Mouse (Mus musculus) left cerebral cortex, postnatal 25 days (tissue): ENCODE measurements at regions not wholly inside any gene's neighbourhood (a gene's known extent, or its start where the extent isn't known, plus 50 kb on each side); places are given as distances from the start of the nearest gene placed in this dataset.

Source experiments
- DNase-seq, 2 experiments: peaks; one replicate each; pipeline ENCODE4 v3.0.0; 2022; ENCODE audit warnings: low spot score in 2 of 2, mixed read lengths in 1 of 2
- intact Hi-C: fragments of 180-260 bp; cut with DNase I; formaldehyde crosslinking; loops from one replicate; pipeline ENCODE4 v1.15.1; 2025

GRCm38 (mm10) chr7:68905793-68906192 is 156.8 kb upstream of the Arrdc4 start:
- peak; percentile 32 to 58 for DNase-seq
- intact Hi-C loops = loop anchor here (1.0 to 5.0 kb wide), 2 partner anchors 48 to 72 kb away; no protein-coding TSS in a partner anchor

DNA sequence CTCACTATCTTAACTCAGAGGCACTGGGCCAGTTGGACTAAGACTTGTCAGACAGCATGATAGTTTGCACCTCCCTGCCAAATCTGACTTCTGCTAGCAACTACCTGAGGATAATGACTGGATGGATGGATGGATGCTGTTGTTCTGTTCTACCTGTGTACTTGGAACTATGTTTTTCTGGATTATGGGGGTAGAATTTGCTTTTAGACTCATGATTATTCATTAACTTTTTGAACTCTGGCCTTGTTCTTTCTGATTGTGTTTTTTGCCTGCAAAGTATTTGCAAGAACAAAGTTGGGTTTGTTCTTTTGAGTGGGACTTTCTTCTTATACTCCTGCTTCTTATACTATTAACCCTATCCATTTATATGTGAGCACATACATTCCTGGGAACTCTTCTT is 137.1 kb upstream of the Arrdc4 start:
- DNase-seq = no peak
- intact Hi-C loops = no loop called here

DNA sequence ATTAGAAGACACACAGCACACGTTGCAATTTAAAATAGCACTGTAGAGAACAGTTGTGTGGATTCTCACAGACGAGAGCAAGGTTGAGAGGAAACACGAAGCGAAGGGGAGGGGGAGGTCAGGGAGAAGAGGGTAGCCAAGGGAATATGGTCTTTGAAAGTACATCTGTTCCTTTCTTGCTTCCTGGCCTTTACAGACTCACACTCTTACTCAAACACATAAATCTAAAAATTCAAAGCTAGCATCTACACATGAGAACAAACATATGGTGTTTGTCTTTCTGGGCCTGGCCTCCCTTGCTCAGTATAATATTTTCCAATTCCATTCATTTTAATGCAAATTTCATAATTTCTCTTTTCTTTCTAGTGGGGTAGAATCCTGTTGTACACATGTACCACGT is 124.0 kb upstream of the Arrdc4 start:
- intact Hi-C loops = no loop called here

DNA sequence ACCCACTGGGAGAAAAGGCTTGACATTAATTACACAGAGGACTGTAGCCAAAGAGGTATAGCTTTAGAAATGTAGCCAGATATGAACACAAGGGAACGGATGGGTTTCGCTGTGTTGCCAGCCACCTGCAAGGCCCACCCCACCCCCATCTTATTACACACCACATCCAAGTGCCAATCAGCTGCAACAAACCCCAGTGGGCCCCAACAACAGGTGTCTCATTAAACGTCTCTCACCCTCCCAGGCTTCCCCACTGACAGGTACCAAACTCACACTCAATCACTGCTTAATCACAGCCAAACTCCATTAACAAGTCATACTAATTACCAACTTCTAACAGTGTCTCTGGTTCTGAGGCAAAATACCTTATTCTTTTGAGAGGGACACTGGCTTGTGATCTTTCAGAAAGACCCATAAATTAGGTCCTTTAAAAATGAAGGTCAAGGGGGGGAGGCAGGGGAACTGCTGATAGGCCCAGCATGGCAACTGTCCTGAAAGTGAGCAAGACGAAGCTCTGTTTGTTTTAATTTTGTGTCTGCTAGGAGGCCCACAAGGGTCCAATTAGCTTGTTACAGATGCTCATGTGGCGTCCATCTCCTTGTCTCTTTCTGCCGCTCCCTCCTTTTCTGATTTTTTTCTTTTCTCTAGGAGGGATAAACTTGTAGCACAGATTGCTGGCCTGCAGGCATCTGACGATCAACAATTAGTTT is 115.4 kb upstream of the Arrdc4 start:
- DNase-seq = no peak
- intact Hi-C loops = no loop called here

More for the DNA sequence above, 124.0 kb upstream of the Arrdc4 start:
- no peak for DNase-seq

DNA sequence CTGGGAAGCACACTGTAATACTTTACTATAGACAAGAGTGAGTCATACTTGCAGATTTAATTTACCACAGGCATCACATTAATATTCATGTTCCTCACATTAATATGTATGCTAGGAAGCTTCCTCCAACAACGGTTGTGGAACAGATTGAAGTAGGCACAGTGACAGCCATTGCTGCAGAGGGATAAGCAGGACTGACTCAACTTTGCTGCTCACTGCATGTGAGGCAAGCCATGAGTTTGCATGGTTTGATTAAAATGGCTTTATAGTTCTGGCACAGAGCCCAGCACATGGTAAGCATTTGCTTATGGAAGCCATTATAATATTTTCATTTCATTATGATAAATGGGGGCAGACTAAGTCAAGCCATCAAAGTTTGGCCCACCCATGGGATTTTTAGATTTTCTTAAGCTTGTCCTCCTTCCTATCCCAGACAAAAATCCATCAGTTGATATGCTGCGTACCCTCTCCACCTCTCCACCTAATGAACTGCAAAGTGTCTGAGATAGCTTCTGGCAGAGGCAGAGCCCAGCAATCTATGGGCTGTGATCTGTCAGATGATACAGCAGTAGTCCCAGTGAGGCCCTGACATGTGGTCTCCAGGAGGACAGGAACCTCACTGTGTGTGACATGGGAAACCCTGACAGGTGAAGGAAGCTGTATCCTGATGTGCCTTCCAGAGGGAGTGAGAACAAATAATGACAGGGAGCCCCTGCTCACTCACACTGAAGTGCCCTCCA is 109.6 kb upstream of the Arrdc4 start:
- intact Hi-C loops = loop anchor here (5.0 kb wide), 1 partner anchor 49 kb away; no protein-coding TSS in a partner anchor
- peak in 1 of 2 experiments; percentile 81 for DNase-seq

GRCm38 (mm10) chr7:68851981-68852575 is 103.0 kb upstream of the Arrdc4 start:
- intact Hi-C loops = no loop called here
- DNase-seq = peak; percentile 39 to 76

- intact Hi-C loops = no loop called here
- DNase-seq = no peak
These were observed 95.6 kb upstream of the Arrdc4 start for GRCm38 (mm10) chr7:68844606-68845005.

- intact Hi-C loops = no loop called here
- no peak for DNase-seq
These were observed 94.3 kb upstream of the Arrdc4 start for GRCm38 (mm10) chr7:68843374-68843773.

DNA sequence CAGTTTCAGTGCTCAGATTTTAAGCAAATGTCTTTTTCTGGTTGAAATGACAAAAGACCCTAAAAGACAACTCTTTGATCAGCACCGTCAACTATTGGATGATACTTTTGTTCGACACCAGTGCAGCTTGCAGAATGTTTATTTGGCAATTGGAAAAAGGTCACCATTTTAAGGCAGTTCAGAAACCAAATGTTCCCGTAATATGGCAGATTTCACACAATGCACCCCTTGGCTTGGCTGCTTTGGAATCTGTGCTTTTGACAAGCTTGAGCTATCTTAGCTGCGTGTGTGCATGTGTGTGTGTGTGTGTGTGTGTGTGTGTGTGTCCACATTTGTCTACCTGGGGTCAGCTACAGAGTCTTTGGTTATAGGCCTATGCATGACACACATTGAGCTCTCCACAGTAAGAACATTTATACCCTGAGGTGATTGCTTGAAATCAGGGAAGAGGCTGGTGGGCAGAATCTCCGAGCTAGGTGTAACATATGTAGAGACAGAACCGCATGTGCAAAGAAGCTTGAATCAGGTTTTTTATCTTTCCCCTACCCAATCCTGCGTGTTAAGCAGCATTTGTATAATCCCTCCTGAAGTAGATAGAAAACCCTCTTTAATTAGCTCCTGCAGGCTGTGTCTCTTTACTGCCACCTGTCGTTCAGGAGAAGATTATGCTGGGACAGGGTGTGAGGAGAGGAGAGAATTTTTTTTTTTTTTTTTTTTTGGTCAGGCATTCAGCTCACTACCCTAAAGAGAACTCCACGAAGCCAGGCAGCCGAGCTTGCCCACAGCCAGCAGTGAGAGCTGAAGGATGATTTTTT is 85.1 kb upstream of the Arrdc4 start:
- DNase-seq = peak in 1 of 2 experiments; percentile 55
- intact Hi-C loops = loop anchor here (1.0 kb wide), 1 partner anchor 72 kb away; no protein-coding TSS in a partner anchor

- intact Hi-C loops = loop anchor here (1.0 kb wide), 1 partner anchor 73 kb away; no protein-coding TSS in a partner anchor
- DNase-seq = peak in 1 of 2 experiments; percentile 87
These were observed 84.5 kb upstream of the Arrdc4 start for GRCm38 (mm10) chr7:68833517-68833916.

- intact Hi-C loops = loop anchor here (2.0 to 5.0 kb wide), 3 partner anchors 249 to 455 kb away; no protein-coding TSS in a partner anchor
- peak; percentile 87 to 89 for DNase-seq
These were observed 80.8 kb upstream of the Arrdc4 start for GRCm38 (mm10) chr7:68829861-68830260.

- intact Hi-C loops = loop anchor here (2.0 kb wide), 1 partner anchor 246 kb away; no protein-coding TSS in a partner anchor
- DNase-seq = no peak
These were observed 75.4 kb upstream of the Arrdc4 start for GRCm38 (mm10) chr7:68824399-68824798.

DNA sequence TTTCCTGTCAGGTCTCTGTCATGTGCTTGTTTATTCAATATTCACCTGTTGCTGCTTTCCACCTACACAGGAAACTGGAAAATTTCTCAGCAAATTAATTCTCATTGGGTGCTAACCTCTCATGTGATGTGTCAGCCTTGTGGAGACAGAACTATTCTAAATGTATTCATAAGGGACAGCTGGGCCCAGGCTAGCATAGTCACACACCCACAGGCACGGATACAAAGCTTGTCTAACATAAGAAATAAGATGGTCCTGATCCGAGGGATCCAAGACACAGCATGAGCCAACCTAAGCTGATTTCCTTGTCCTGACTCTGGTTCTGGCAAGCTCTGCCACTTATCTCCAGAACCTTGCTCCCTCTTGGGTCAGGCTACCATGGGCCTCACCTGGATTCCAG is 74.6 kb upstream of the Arrdc4 start:
- DNase-seq = peak in 1 of 2 experiments; percentile 15
- intact Hi-C loops = loop anchor here (2.0 kb wide), 3 partner anchors 75 to 245 kb away; partner anchors contain the start of gene Arrdc4

GRCm38 (mm10) chr7:68823189-68823588 is 74.1 kb upstream of the Arrdc4 start:
- intact Hi-C loops = loop anchor here (2.0 kb wide), 2 partner anchors 74 to 172 kb away; partner anchors contain the start of gene Arrdc4
- peak; percentile 59 to 67 for DNase-seq

- intact Hi-C loops = no loop called here
- DNase-seq = no peak
These were observed 66.0 kb upstream of the Arrdc4 start for GRCm38 (mm10) chr7:68814823-68815666.

DNA sequence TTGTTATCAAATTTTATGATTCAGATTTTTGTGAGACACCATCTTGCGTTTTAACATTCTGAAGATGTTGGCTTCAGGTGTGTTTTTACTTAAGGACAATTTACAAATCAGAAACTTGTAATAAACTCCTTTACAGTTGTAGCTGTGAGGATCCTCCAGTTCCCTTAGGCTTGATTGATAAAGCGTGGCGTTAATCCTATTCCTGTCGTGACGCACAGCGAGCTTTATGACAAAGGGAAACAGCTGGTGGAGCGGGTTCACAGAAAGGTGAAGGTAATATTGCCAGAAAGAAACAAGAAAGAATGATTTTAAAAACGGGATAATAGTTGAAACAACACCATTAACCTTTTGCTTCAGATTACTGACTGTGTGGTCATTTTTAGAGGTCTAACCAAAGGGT is 60.7 kb upstream of the Arrdc4 start:
- intact Hi-C loops = no loop called here

More for the DNA sequence above, 60.7 kb upstream of the Arrdc4 start:
- DNase-seq = no peak
